Mouse (Mus musculus) small intestine, adult 2 months (tissue): ENCODE results near the gene Pla2g4f.

Experiments used
- CTCF ChIP-seq: fragments of 200-500 bp; IDR thresholded peaks from 2 replicates; pipeline ENCODE4 v1.5.1; 2012; ENCODE audit warnings: low read depth, mild to moderate bottlenecking, control low read depth, inconsistent platforms, low read length, moderate library complexity, mixed read lengths; ENCODE audit not compliant: insufficient replicate concordance, insufficient read length; ENCODE audit errors: extremely low read depth
- POLR2A ChIP-seq: fragments of 200-500 bp; IDR thresholded peaks from 2 replicates; pipeline ENCODE4 v1.6.1; 2012; ENCODE audit warnings: low read depth, mild to moderate bottlenecking, control low read depth, inconsistent platforms, low read length, moderate library complexity

DNA sequence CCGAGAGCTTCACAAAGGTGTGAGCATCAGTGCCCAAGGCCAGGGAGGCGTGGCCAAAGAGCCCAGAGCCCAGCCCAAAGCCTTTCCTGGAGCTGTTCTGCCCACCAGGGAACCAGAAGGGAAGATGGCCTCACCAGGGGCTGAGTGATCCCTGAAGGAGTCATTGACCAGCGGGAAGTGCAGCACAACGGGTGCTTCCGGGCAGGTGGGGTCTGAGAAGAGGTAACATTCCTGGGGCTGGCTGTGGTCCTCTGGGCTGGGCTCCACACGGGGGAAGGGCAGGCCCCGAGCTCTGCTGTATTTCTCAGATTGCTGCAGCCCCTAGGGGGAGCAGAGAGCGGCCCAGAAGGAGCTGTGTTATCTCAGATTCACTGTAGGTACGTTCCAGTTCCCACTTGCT, 45.3 kb downstream of the Pla2g4f start:
- no peak for TF ChIP-seq CTCF
- no peak for TF ChIP-seq POLR2A
